Mouse (Mus musculus) erythroblast, embryonic 14.5 days (primary cell): Measurements from ENCODE around the gene Tmprss4.

ENCODE experiments used
- GATA1 ChIP-seq: IDR thresholded peaks from 2 replicates; pipeline ENCODE4 v1.6.1; 2012; ENCODE audit warnings: low read length, inconsistent platforms, mixed read lengths
- TAL1 ChIP-seq: IDR thresholded peaks from 3 replicates; pipeline ENCODE4 v1.6.1; 2012; ENCODE audit warnings: low read length, inconsistent platforms, mixed read lengths

- no peak for TF ChIP-seq TAL1
- no peak for TF ChIP-seq GATA1
These were observed 2.5 kb downstream of the Tmprss4 start for GRCm38 (mm10) chr9:45201319-45201947.
